Comparison of ENCODE assay signal across 8 mouse cellular contexts in the genomic region with DNA sequence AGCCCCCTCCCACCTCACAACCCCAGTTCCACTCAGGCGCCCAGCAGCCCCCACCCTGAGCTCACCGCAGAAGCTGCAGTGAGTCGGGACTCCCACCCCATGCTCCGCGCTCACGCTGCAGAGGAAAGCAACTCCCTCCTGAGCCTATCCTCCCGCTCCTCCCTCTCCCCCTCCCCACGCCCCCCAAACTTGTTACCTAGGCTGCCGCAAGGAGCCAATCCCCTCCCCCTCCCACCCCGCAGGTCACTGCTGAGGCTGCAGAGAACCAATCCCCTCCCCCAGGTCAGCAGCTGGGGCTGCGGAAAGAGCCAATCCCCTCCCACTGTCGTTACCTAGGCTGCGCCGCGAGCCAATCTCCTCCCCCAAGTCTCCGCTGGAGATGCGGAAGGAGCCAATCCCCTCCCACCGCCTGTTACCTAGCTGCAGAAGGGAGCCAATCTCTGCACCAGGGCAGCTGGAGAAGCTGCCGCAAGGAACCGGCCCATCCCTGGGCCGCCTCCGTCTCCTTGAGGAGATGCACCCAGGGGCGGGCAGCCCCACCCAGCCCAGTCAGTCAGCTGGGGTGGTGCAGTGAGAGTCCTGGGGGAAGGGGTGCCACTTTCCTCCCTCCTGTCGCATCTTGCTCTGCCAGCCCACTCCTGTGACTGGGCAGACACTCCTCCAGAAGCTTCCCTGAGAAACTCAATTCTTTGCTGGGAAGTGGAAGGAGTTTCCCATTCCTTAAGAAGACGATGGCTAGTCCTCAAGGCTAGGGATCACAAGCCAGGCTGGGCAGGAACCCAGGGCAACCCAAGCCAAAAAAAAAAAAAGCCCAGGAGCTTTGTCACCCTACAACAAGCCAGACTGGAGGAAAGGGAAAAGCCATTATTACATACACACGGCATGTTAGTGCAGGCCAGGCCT. TPM values are rescaled to one million over a fixed set of nuclear protein-coding genes. Genes with fewer than 3 reads are reported as not detected.
DNase-seq lines count a peak whose midpoint lies in the region; ATAC-seq and TF ChIP-seq lines count a peak whose summit lies in the region.

No protein-coding gene starts in this region.

- peak overlapping the region; percentile 99 for H3K4me2 ChIP-seq in forebrain, embryonic 12.5 days
- peak overlapping the region; percentile 82 for H3K4me2 ChIP-seq in liver, embryonic 15.5 days
- peak overlapping the region; percentile 94 for H3K4me2 ChIP-seq in neural tube, embryonic 11.5 days (ENCODE audit: low read depth)
- peak overlapping the region; percentile 91 for H3K4me2 ChIP-seq in stomach, embryonic 16.5 days (ENCODE audit: low read depth, low read length)

- ATAC-seq in forebrain, embryonic 12.5 days (ENCODE audit: low FRiP score): peak; percentile 94
- ATAC-seq in liver, embryonic 15.5 days (ENCODE audit: insufficient read depth): peak; percentile 80
- ATAC-seq in neural tube, embryonic 11.5 days (ENCODE audit: insufficient read depth, low FRiP score, low TSS enrichment): peak; percentile 92
- peak; percentile 92 for ATAC-seq in stomach, embryonic 16.5 days (ENCODE audit: insufficient read depth, low FRiP score)

- TF ChIP-seq CTCF in ES-Bruce4 (IDR thresholded peaks at IDR 0.05; ENCODE audit: low read depth, low read length): no peak

- no peak for TF ChIP-seq POLR2A in ES-Bruce4 (IDR thresholded peaks at IDR 0.05; ENCODE audit: insufficient read depth, low read length)

- peaks cover 53% of the 10 kb centered on the region for H3K36me3 ChIP-seq in ES-Bruce4 (ENCODE audit: control insufficient read depth, insufficient read depth, low read length, poor library complexity, severe bottlenecking)
- peaks cover 55% of the 10 kb centered on the region for H3K36me3 ChIP-seq in forebrain, embryonic 12.5 days (replicated peaks)
- H3K36me3 ChIP-seq in liver, embryonic 15.5 days (replicated peaks): peaks cover 74% of the 10 kb centered on the region
- peaks cover 21% of the 10 kb centered on the region for H3K36me3 ChIP-seq in neural tube, embryonic 11.5 days (ENCODE audit: control insufficient read depth, insufficient read depth, low read length)
- peaks cover 27% of the 10 kb centered on the region for H3K36me3 ChIP-seq in stomach, embryonic 16.5 days (ENCODE audit: control insufficient read depth, insufficient read depth, low read length)

- peaks cover 2% of the 10 kb centered on the region for H3K4me1 ChIP-seq in ES-Bruce4 (ENCODE audit: control insufficient read depth, insufficient read depth, low read length)
- peaks cover 68% of the 10 kb centered on the region for H3K4me1 ChIP-seq in forebrain, embryonic 12.5 days
- H3K4me1 ChIP-seq in liver, embryonic 15.5 days (replicated peaks): peaks cover 68% of the 10 kb centered on the region
- H3K4me1 ChIP-seq in neural tube, embryonic 11.5 days (ENCODE audit: control insufficient read depth, insufficient read depth, low read length): peaks cover 43% of the 10 kb centered on the region
- H3K4me1 ChIP-seq in stomach, embryonic 16.5 days (ENCODE audit: control insufficient read depth, insufficient read depth, low read length): peaks cover 62% of the 10 kb centered on the region

- H3K27ac ChIP-seq in ES-Bruce4 (ENCODE audit: insufficient read depth, low read length): peak overlapping the region; percentile 83
- H3K27ac ChIP-seq in forebrain, embryonic 12.5 days: peak overlapping the region; percentile 90
- H3K27ac ChIP-seq in liver, embryonic 15.5 days (replicated peaks): peak overlapping the region; percentile 45
- peak overlapping the region; percentile 90 for H3K27ac ChIP-seq in neural tube, embryonic 11.5 days (ENCODE audit: low read depth, low read length)
- peak overlapping the region; percentile 88 for H3K27ac ChIP-seq in stomach, embryonic 16.5 days (ENCODE audit: low read length)

- TF ChIP-seq EP300 in ES-Bruce4 (IDR thresholded peaks at IDR 0.05; ENCODE audit: insufficient read depth, low read depth, low read length): 0 out of 2 replicates have a peak, but pooled peaks have one; percentile 16

- DNase-seq in c-Kit-positive CD71-positive TER-119-positive erythroid progenitor cells, embryonic 14.5 days (ENCODE audit: low spot score): peak; percentile 69
- peak; percentile 87 to 89 for DNase-seq in heart, postnatal 10 days
- DNase-seq in kidney, postnatal 4 days: peak; percentile 89 to 93
- DNase-seq in neural tube, embryonic 11.5 days (ENCODE audit: low spot score): peak; percentile 94

- peak overlapping the region; percentile 85 for H3K9ac ChIP-seq in ES-Bruce4 (ENCODE audit: low read depth, poor library complexity, severe bottlenecking)
- peak overlapping the region; percentile 68 for H3K9ac ChIP-seq in forebrain, embryonic 12.5 days
- H3K9ac ChIP-seq in liver, embryonic 15.5 days: peak overlapping the region; percentile 21; the same call in 1 of the 2 replicates
- H3K9ac ChIP-seq in neural tube, embryonic 11.5 days (ENCODE audit: low read length): peak overlapping the region; percentile 61
- peak overlapping the region; percentile 71 for H3K9ac ChIP-seq in stomach, embryonic 16.5 days (ENCODE audit: low read length)

- intact Hi-C loops in heart, postnatal 10 days (cut with DNase I): no loop called here

- H3K9me3 ChIP-seq in ES-Bruce4 (replicated peaks; ENCODE audit: control insufficient read depth, insufficient read depth, low read length, poor library complexity, severe bottlenecking): no peaks in the 10 kb centered on the region
- H3K9me3 ChIP-seq in forebrain, embryonic 12.5 days: no peaks in the 10 kb centered on the region
- no peaks in the 10 kb centered on the region for H3K9me3 ChIP-seq in liver, embryonic 15.5 days (replicated peaks)
- H3K9me3 ChIP-seq in neural tube, embryonic 11.5 days (ENCODE audit: control insufficient read depth, low read length): no peaks in the 10 kb centered on the region
- H3K9me3 ChIP-seq in stomach, embryonic 16.5 days (replicated peaks; ENCODE audit: control insufficient read depth, low read length): no peaks in the 10 kb centered on the region

- H3K27me3 ChIP-seq in ES-Bruce4 (ENCODE audit: control insufficient read depth, insufficient read depth, low read length, poor library complexity, severe bottlenecking): no peaks in the 10 kb centered on the region
- H3K27me3 ChIP-seq in forebrain, embryonic 12.5 days: no peaks in the 10 kb centered on the region
- no peaks in the 10 kb centered on the region for H3K27me3 ChIP-seq in liver, embryonic 15.5 days
- H3K27me3 ChIP-seq in neural tube, embryonic 11.5 days (ENCODE audit: control insufficient read depth, insufficient read depth, low read length): no peaks in the 10 kb centered on the region
- H3K27me3 ChIP-seq in stomach, embryonic 16.5 days (ENCODE audit: control insufficient read depth, insufficient read depth, low read length): no peaks in the 10 kb centered on the region

- under 1% methylated on average over 25 of the region's 26 CpGs for WGBS in forebrain, embryonic 12.5 days
- 4% methylated on average over 26 of the region's 26 CpGs for WGBS in liver, embryonic 15.5 days (ENCODE audit: insufficient replicate concordance)
- WGBS in neural tube, embryonic 11.5 days: 2% methylated on average over 18 of the region's 26 CpGs
- WGBS in stomach, embryonic 16.5 days: under 1% methylated on average over 25 of the region's 26 CpGs

- H3K4me3 ChIP-seq in ES-Bruce4 (ENCODE audit: low read depth, low read length): peak overlapping the region; percentile 75
- H3K4me3 ChIP-seq in forebrain, embryonic 12.5 days (replicated peaks): peak overlapping the region; percentile 52
- H3K4me3 ChIP-seq in liver, embryonic 15.5 days (replicated peaks): peak overlapping the region; percentile 55
- H3K4me3 ChIP-seq in neural tube, embryonic 11.5 days (ENCODE audit: low read depth, low read length): peak overlapping the region; percentile 49
- H3K4me3 ChIP-seq in stomach, embryonic 16.5 days (replicated peaks; ENCODE audit: low read length): peak overlapping the region; percentile 52

RNA-seq across cellular contexts. Expression of gene Nfe2l1, which starts 5.6 kb away (rescaled TPM):
- 181 and 194 TPM in 2 replicates for polyA plus RNA-seq in ES-Bruce4 (2011; ENCODE audit: insufficient read depth, insufficient read length, low read depth, missing spikeins)
- 72.8 and 76.0 TPM in 2 replicates for polyA plus RNA-seq in forebrain, embryonic 12.5 days (2016; fragmentation: Nextera tagmentation; extraction: Ambion mirVana)
- total RNA-seq in heart, postnatal 10 days (2021): 100 to 1,000 TPM; 302 to 348 TPM
- polyA plus RNA-seq in liver, embryonic 15.5 days (2015; fragmentation: Nextera tagmentation; extraction: Ambion mirVana): 18.8 and 20.8 TPM in 2 replicates
- polyA plus RNA-seq in neural tube, embryonic 11.5 days (2014; fragmentation: Nextera tagmentation; extraction: Ambion mirVana): 45.4 and 46.8 TPM in 2 replicates
- 64.8 and 65.7 TPM in 2 replicates for polyA plus RNA-seq in stomach, embryonic 16.5 days (2015; fragmentation: Nextera tagmentation; extraction: Ambion mirVana)

RNA-seq across cellular contexts. Expression of gene Copz2, which starts 25.5 kb away (rescaled TPM):
- polyA plus RNA-seq in ES-Bruce4 (2011; ENCODE audit: insufficient read depth, insufficient read length, low read depth, missing spikeins): 23.9 and 26.2 TPM in 2 replicates
- 22.9 and 27.8 TPM in 2 replicates for polyA plus RNA-seq in forebrain, embryonic 12.5 days (2016; fragmentation: Nextera tagmentation; extraction: Ambion mirVana)
- 10 to 100 TPM; 43.8 to 50.3 TPM for total RNA-seq in heart, postnatal 10 days (2021)
- 21.1 and 21.4 TPM in 2 replicates for polyA plus RNA-seq in liver, embryonic 15.5 days (2015; fragmentation: Nextera tagmentation; extraction: Ambion mirVana)
- polyA plus RNA-seq in neural tube, embryonic 11.5 days (2014; fragmentation: Nextera tagmentation; extraction: Ambion mirVana): 44.8 and 46.5 TPM in 2 replicates
- polyA plus RNA-seq in stomach, embryonic 16.5 days (2015; fragmentation: Nextera tagmentation; extraction: Ambion mirVana): 124 and 136 TPM in 2 replicates

RNA-seq across cellular contexts. Expression of gene Cbx1, which starts 35.2 kb away (rescaled TPM):
- 201 and 202 TPM in 2 replicates for polyA plus RNA-seq in ES-Bruce4 (2011; ENCODE audit: insufficient read depth, insufficient read length, low read depth, missing spikeins)
- 168 and 172 TPM in 2 replicates for polyA plus RNA-seq in forebrain, embryonic 12.5 days (2016; fragmentation: Nextera tagmentation; extraction: Ambion mirVana)
- 10 to 100 TPM; 46.2 to 59.2 TPM for total RNA-seq in heart, postnatal 10 days (2021)
- 26.1 and 29.8 TPM in 2 replicates for polyA plus RNA-seq in liver, embryonic 15.5 days (2015; fragmentation: Nextera tagmentation; extraction: Ambion mirVana)
- polyA plus RNA-seq in neural tube, embryonic 11.5 days (2014; fragmentation: Nextera tagmentation; extraction: Ambion mirVana): 133 and 135 TPM in 2 replicates
- 67.5 and 75.1 TPM in 2 replicates for polyA plus RNA-seq in stomach, embryonic 16.5 days (2015; fragmentation: Nextera tagmentation; extraction: Ambion mirVana)

RNA-seq across cellular contexts. Expression of gene Snx11, which starts 46.8 kb away (rescaled TPM):
- 27.3 and 31.1 TPM in 2 replicates for polyA plus RNA-seq in ES-Bruce4 (2011; ENCODE audit: insufficient read depth, insufficient read length, low read depth, missing spikeins)
- 31.0 and 40.3 TPM in 2 replicates for polyA plus RNA-seq in forebrain, embryonic 12.5 days (2016; fragmentation: Nextera tagmentation; extraction: Ambion mirVana)
- total RNA-seq in heart, postnatal 10 days (2021): 10 to 100 TPM; 14.6 to 15.1 TPM
- polyA plus RNA-seq in liver, embryonic 15.5 days (2015; fragmentation: Nextera tagmentation; extraction: Ambion mirVana): 8.6 and 8.7 TPM in 2 replicates
- polyA plus RNA-seq in neural tube, embryonic 11.5 days (2014; fragmentation: Nextera tagmentation; extraction: Ambion mirVana): 19.9 and 20.9 TPM in 2 replicates
- 14.6 and 14.9 TPM in 2 replicates for polyA plus RNA-seq in stomach, embryonic 16.5 days (2015; fragmentation: Nextera tagmentation; extraction: Ambion mirVana)

Comparison
In these comparisons a context has a peak if more than half of its experiments do, and no peak if none do; other contexts are left out.
1. Peak in every context shown above with its lines: DNase-seq, ATAC-seq, H3K4me3 ChIP-seq and H3K27ac ChIP-seq.
2. H3K9ac ChIP-seq: peak in every context shown above with its lines; median percentile 85 in ES-Bruce4; 71 in stomach, embryonic 16.5 days; 68 in forebrain, embryonic 12.5 days; 61 in neural tube, embryonic 11.5 days; 21 in liver, embryonic 15.5 days.